Mouse (Mus musculus) heart, postnatal 0 days (tissue): Measurements from ENCODE around the gene Ubqln4.

Experiments
- CTCF ChIP-seq: IDR thresholded peaks from 2 replicates; pipeline ENCODE4 v1.5.1; 2016; ENCODE audit warnings: antibody characterized with exemption, control low read depth, low read depth
- EP300 ChIP-seq: IDR thresholded peaks from 2 replicates; pipeline ENCODE4 v1.6.1; 2016; ENCODE audit warnings: antibody characterized with exemption, low read depth

GRCm38 (mm10) chr3:88566116-88566515, 12.6 kb downstream of the Ubqln4 start:
- TF ChIP-seq CTCF (no peak), EP300 (no peak)
